Mouse (Mus musculus) T-cell, adult 2 months (primary cell): Measurements from ENCODE around the gene Clrn2.

Source experiments
- DNase-seq: peaks from one replicate; pipeline ENCODE4 v3.0.0; 2022; ENCODE audit warnings: low spot score

Gene Clrn2

GRCm38 (mm10) chr5:45449831-45450716 lies 3.5 kb upstream of the Clrn2 start, which contains the start of gene Qdpr:
Gene Qdpr (minus strand): TSS chr5:45450236.
- peak; percentile 97 for DNase-seq

GRCm38 (mm10) chr5:45454456-45454855 lies 905 bp downstream of the Clrn2 start:
- no peak for DNase-seq

- no peak for DNase-seq
Observed at GRCm38 (mm10) chr5:45472880-45473450, 19.4 kb downstream of the Clrn2 start.

- DNase-seq = no peak
Observed at GRCm38 (mm10) chr5:45473521-45473920, 20.0 kb downstream of the Clrn2 start.

- peak; percentile 49 for DNase-seq
Observed at GRCm38 (mm10) chr5:45474215-45474614, 20.7 kb downstream of the Clrn2 start.

GRCm38 (mm10) chr5:45474758-45475157 lies 21.2 kb downstream of the Clrn2 start:
- DNase-seq = no peak

- DNase-seq = no peak
Observed at GRCm38 (mm10) chr5:45475771-45476170, 22.2 kb downstream of the Clrn2 start.

- DNase-seq = no peak
Observed at GRCm38 (mm10) chr5:45476288-45476687, 22.7 kb downstream of the Clrn2 start.

- DNase-seq = no peak
Observed at GRCm38 (mm10) chr5:45477601-45478000, 24.1 kb downstream of the Clrn2 start.

GRCm38 (mm10) chr5:45480066-45480465 lies 26.5 kb downstream of the Clrn2 start:
- no peak for DNase-seq

- DNase-seq = no peak
Observed at GRCm38 (mm10) chr5:45481125-45481524, 27.6 kb downstream of the Clrn2 start.

GRCm38 (mm10) chr5:45482607-45483006 lies 29.1 kb downstream of the Clrn2 start:
- DNase-seq = no peak

- no peak for DNase-seq
Observed at GRCm38 (mm10) chr5:45483654-45484053, 30.1 kb downstream of the Clrn2 start.

GRCm38 (mm10) chr5:45491776-45492175 lies 38.2 kb downstream of the Clrn2 start:
- no peak for DNase-seq

GRCm38 (mm10) chr5:45493191-45494092 lies 39.9 kb downstream of the Clrn2 start, which contains the start of gene Lap3:
Gene Lap3 (plus strand): TSS chr5:45493374.
- DNase-seq = peak; percentile 97

GRCm38 (mm10) chr5:45494093-45494755 lies 40.7 kb downstream of the Clrn2 start:
- no peak for DNase-seq

- DNase-seq = no peak
Observed at GRCm38 (mm10) chr5:45495429-45495975, 42.0 kb downstream of the Clrn2 start.

GRCm38 (mm10) chr5:45496042-45496441 lies 42.5 kb downstream of the Clrn2 start:
- no peak for DNase-seq

- no peak for DNase-seq
Observed at GRCm38 (mm10) chr5:45496479-45496878, 42.9 kb downstream of the Clrn2 start.

- no peak for DNase-seq
Observed at GRCm38 (mm10) chr5:45496930-45497550, 43.5 kb downstream of the Clrn2 start.

- no peak for DNase-seq
Observed at GRCm38 (mm10) chr5:45497564-45497963, 44.0 kb downstream of the Clrn2 start.
